18 mouse cellular contexts compared by ENCODE assay signal in genomic region chr6:146611385-146611784, GRCm38 (mm10). TPM values are rescaled to one million over a fixed set of nuclear protein-coding genes. Genes with fewer than 3 reads are reported as not detected.
DNase-seq lines count a peak whose midpoint lies in the region; ATAC-seq and TF ChIP-seq lines count a peak whose summit lies in the region.
"Had no signal": no experiment of that assay in that cellular context is flagged by ENCODE, and none has a peak within 500 bp of the region (broad histone marks: within the 10 kb centered on the region; RNA-seq: fewer than 3 reads in every experiment).

No protein-coding gene starts in this region.

- H3K36me3 ChIP-seq in stomach, embryonic 14.5 days (ENCODE audit: control insufficient read depth, insufficient read depth, low read length): peaks cover 14% of the 10 kb centered on the region
- H3K36me3 ChIP-seq in stomach, postnatal 0 days (ENCODE audit: control insufficient read depth, insufficient read depth, low read length): peaks cover 8% of the 10 kb centered on the region
- peaks cover 93% of the 10 kb centered on the region for H3K36me3 ChIP-seq in erythroblast, embryonic 14.5 days (ENCODE audit: control insufficient read depth)
- peaks cover 83% of the 10 kb centered on the region for H3K36me3 ChIP-seq in liver, embryonic 15.5 days (replicated peaks)
- H3K36me3 ChIP-seq in midbrain, embryonic 11.5 days (ENCODE audit: control insufficient read depth, insufficient read depth, low read length): peaks cover 5% of the 10 kb centered on the region; the same call in 1 of the 2 replicates

- 89% methylated on average over 6 of the region's 6 CpGs for WGBS in stomach, embryonic 14.5 days
- WGBS in stomach, postnatal 0 days: 88% methylated on average over 6 of the region's 6 CpGs
- 18% methylated on average over 6 of the region's 6 CpGs for WGBS in liver, embryonic 15.5 days (ENCODE audit: insufficient replicate concordance)
- WGBS in midbrain, embryonic 11.5 days: 88% methylated on average over 6 of the region's 6 CpGs

- no peaks in the 10 kb centered on the region for H3K27me3 ChIP-seq in stomach, embryonic 14.5 days (ENCODE audit: control insufficient read depth, insufficient read depth, low read length)
- no peaks in the 10 kb centered on the region for H3K27me3 ChIP-seq in stomach, postnatal 0 days (ENCODE audit: control insufficient read depth, insufficient read depth, low read length)
- H3K27me3 ChIP-seq in erythroblast, embryonic 14.5 days (ENCODE audit: control insufficient read depth): no peaks in the 10 kb centered on the region
- H3K27me3 ChIP-seq in liver, embryonic 15.5 days: no peaks in the 10 kb centered on the region
- H3K27me3 ChIP-seq in midbrain, embryonic 11.5 days (ENCODE audit: control insufficient read depth, insufficient read depth, low read length): no peaks in the 10 kb centered on the region
- H3K27me3 ChIP-seq: embryonic facial prominence, embryonic 15.5 days; limb, embryonic 12.5 days; megakaryocyte, embryonic 14.5 days had no signal

- no peak for TF ChIP-seq EP300 in stomach, postnatal 0 days (optimal IDR thresholded peaks at IDR 0.05)

- no peak overlapping the region for H3K9ac ChIP-seq in stomach, embryonic 14.5 days (replicated peaks; ENCODE audit: low read depth, low read length)
- no peak overlapping the region for H3K9ac ChIP-seq in stomach, postnatal 0 days (ENCODE audit: low read length)
- peak overlapping the region; percentile 49; the same call in 1 of the 2 replicates for H3K9ac ChIP-seq in liver, embryonic 15.5 days
- H3K9ac ChIP-seq in midbrain, embryonic 11.5 days (ENCODE audit: low read length): no peak overlapping the region
- H3K9ac ChIP-seq: embryonic facial prominence, embryonic 15.5 days; limb, embryonic 12.5 days had no signal

- H3K4me1 ChIP-seq in stomach, embryonic 14.5 days (ENCODE audit: control insufficient read depth, insufficient read depth, low read length): no peaks in the 10 kb centered on the region
- no peaks in the 10 kb centered on the region for H3K4me1 ChIP-seq in stomach, postnatal 0 days (replicated peaks; ENCODE audit: control insufficient read depth, insufficient read depth)
- H3K4me1 ChIP-seq in erythroblast, embryonic 14.5 days (ENCODE audit: control insufficient read depth): peaks cover 47% of the 10 kb centered on the region
- H3K4me1 ChIP-seq in liver, embryonic 15.5 days (replicated peaks): peaks cover 63% of the 10 kb centered on the region
- no peaks in the 10 kb centered on the region for H3K4me1 ChIP-seq in midbrain, embryonic 11.5 days (ENCODE audit: control insufficient read depth, insufficient read depth, low read length)
- H3K4me1 ChIP-seq: embryonic facial prominence, embryonic 15.5 days; hindbrain, embryonic 10.5 days; limb, embryonic 12.5 days had no signal

- peak; percentile 75; the same call in 1 of the 2 replicates for ATAC-seq in stomach, embryonic 14.5 days (ENCODE audit: insufficient number of reproducible peaks, insufficient read depth, low FRiP score, low read depth)
- ATAC-seq in stomach, postnatal 0 days (ENCODE audit: low FRiP score, low TSS enrichment): no peak
- peak; percentile 90 for ATAC-seq in liver, embryonic 15.5 days (ENCODE audit: insufficient read depth)
- ATAC-seq in midbrain, embryonic 11.5 days (ENCODE audit: low FRiP score): no peak
- ATAC-seq: forebrain, embryonic 14.5 days; inflammation-experienced regulatory T-cells, adult 6 months had no signal

- no peak for DNase-seq in stomach, postnatal 0 days (ENCODE audit: low spot score)
- DNase-seq in midbrain, embryonic 11.5 days (ENCODE audit: low spot score, missing footprints): no peak
- DNase-seq in embryo, embryonic 10 days (ENCODE audit: low spot score): no peak
- DNase-seq in embryo, embryonic 9.5 days (ENCODE audit: extremely low spot score): no peak
- DNase-seq: cerebellum, adult 2 months; right cerebral cortex, adult 18-20 months; thymus, postnatal 14 days had no signal

- H3K27ac ChIP-seq in stomach, embryonic 14.5 days (ENCODE audit: low read length): no peak overlapping the region
- H3K27ac ChIP-seq in stomach, postnatal 0 days (replicated peaks): no peak overlapping the region
- H3K27ac ChIP-seq in liver, embryonic 15.5 days (replicated peaks): peak overlapping the region; percentile 98
- H3K27ac ChIP-seq in midbrain, embryonic 11.5 days (ENCODE audit: low read depth, low read length): no peak overlapping the region
- H3K27ac ChIP-seq: embryonic facial prominence, embryonic 15.5 days; hindbrain, embryonic 10.5 days; kidney, postnatal 0 days; left cerebral cortex, adult 2 months; limb, embryonic 12.5 days had no signal

- no peak overlapping the region for H3K4me2 ChIP-seq in stomach, embryonic 14.5 days (replicated peaks; ENCODE audit: low read depth, low read length)
- H3K4me2 ChIP-seq in stomach, postnatal 0 days (replicated peaks; ENCODE audit: low read depth): no peak overlapping the region
- H3K4me2 ChIP-seq in liver, embryonic 15.5 days: peak overlapping the region; percentile 65
- H3K4me2 ChIP-seq in midbrain, embryonic 11.5 days: no peak overlapping the region
- H3K4me2 ChIP-seq: embryonic facial prominence, embryonic 15.5 days; limb, embryonic 12.5 days had no signal

- H3K4me3 ChIP-seq in stomach, embryonic 14.5 days (ENCODE audit: low read depth, low read length): no peak overlapping the region
- no peak overlapping the region for H3K4me3 ChIP-seq in stomach, postnatal 0 days (ENCODE audit: low read depth, low read length)
- peak overlapping the region; percentile 7 for H3K4me3 ChIP-seq in erythroblast, embryonic 14.5 days (replicated peaks)
- peak overlapping the region; percentile 22 for H3K4me3 ChIP-seq in liver, embryonic 15.5 days (replicated peaks)
- H3K4me3 ChIP-seq in midbrain, embryonic 11.5 days (ENCODE audit: low read depth, low read length): no peak overlapping the region
- H3K4me3 ChIP-seq: embryonic facial prominence, embryonic 15.5 days; hindbrain, embryonic 10.5 days; left cerebral cortex, adult 2 months; limb, embryonic 12.5 days; megakaryocyte, embryonic 14.5 days had no signal

- no peaks in the 10 kb centered on the region for H3K9me3 ChIP-seq in stomach, embryonic 14.5 days (ENCODE audit: control insufficient read depth, low read depth, low read length)
- H3K9me3 ChIP-seq in stomach, postnatal 0 days (ENCODE audit: control insufficient read depth, low read length): no peaks in the 10 kb centered on the region
- H3K9me3 ChIP-seq in erythroblast, embryonic 14.5 days (ENCODE audit: control insufficient read depth, low read length): no peaks in the 10 kb centered on the region
- no peaks in the 10 kb centered on the region for H3K9me3 ChIP-seq in liver, embryonic 15.5 days (replicated peaks)
- H3K9me3 ChIP-seq in midbrain, embryonic 11.5 days (ENCODE audit: control insufficient read depth, low read length): no peaks in the 10 kb centered on the region
- H3K9me3 ChIP-seq: embryonic facial prominence, embryonic 15.5 days; hindbrain, embryonic 10.5 days; limb, embryonic 12.5 days; megakaryocyte, embryonic 14.5 days had no signal

- TF ChIP-seq CTCF in stomach, postnatal 0 days (IDR thresholded peaks at IDR 0.05; ENCODE audit: low read depth): no peak

RNA-seq across cellular contexts. Expression of gene Med21, which starts 31.0 kb away (rescaled TPM):
- polyA plus RNA-seq in stomach, embryonic 14.5 days (2014; fragmentation: Nextera tagmentation; extraction: Ambion mirVana): 137 and 146 TPM in 2 replicates
- polyA plus RNA-seq in stomach, postnatal 0 days (2015; fragmentation: Nextera tagmentation; extraction: Ambion mirVana): 106 and 107 TPM in 2 replicates
- 0.14 and 0.41 TPM in 2 replicates for polyA plus RNA-seq in erythroblast, embryonic 14.5 days (2012)
- polyA plus RNA-seq in liver, embryonic 15.5 days (2015; fragmentation: Nextera tagmentation; extraction: Ambion mirVana): 57.6 and 59.1 TPM in 2 replicates
- polyA plus RNA-seq in midbrain, embryonic 11.5 days (2014; fragmentation: Nextera tagmentation; extraction: Ambion mirVana): 125 and 135 TPM in 2 replicates

RNA-seq across cellular contexts. Expression of gene Tm7sf3, which starts 31.2 kb away (rescaled TPM):
- polyA plus RNA-seq in stomach, embryonic 14.5 days (2014; fragmentation: Nextera tagmentation; extraction: Ambion mirVana): 31.7 and 34.2 TPM in 2 replicates
- 21.9 and 24.5 TPM in 2 replicates for polyA plus RNA-seq in stomach, postnatal 0 days (2015; fragmentation: Nextera tagmentation; extraction: Ambion mirVana)
- polyA plus RNA-seq in erythroblast, embryonic 14.5 days (2012): 0.41 and 0.97 TPM in 2 replicates
- polyA plus RNA-seq in liver, embryonic 15.5 days (2015; fragmentation: Nextera tagmentation; extraction: Ambion mirVana): 24.3 and 25.2 TPM in 2 replicates
- 26.2 and 28.9 TPM in 2 replicates for polyA plus RNA-seq in midbrain, embryonic 11.5 days (2014; fragmentation: Nextera tagmentation; extraction: Ambion mirVana)

RNA-seq across cellular contexts. Expression of gene Ints13, which starts 33.8 kb away (rescaled TPM):
- polyA plus RNA-seq in stomach, embryonic 14.5 days (2014; fragmentation: Nextera tagmentation; extraction: Ambion mirVana): 58.0 and 58.6 TPM in 2 replicates
- polyA plus RNA-seq in stomach, postnatal 0 days (2015; fragmentation: Nextera tagmentation; extraction: Ambion mirVana): 25.2 and 25.8 TPM in 2 replicates
- 3.6 and 4.0 TPM in 2 replicates for polyA plus RNA-seq in erythroblast, embryonic 14.5 days (2012)
- 29.4 and 30.3 TPM in 2 replicates for polyA plus RNA-seq in liver, embryonic 15.5 days (2015; fragmentation: Nextera tagmentation; extraction: Ambion mirVana)
- 101 TPM in 2 replicates for polyA plus RNA-seq in midbrain, embryonic 11.5 days (2014; fragmentation: Nextera tagmentation; extraction: Ambion mirVana)

RNA-seq across cellular contexts. Expression of gene Fgfr1op2, which starts 34.4 kb away (rescaled TPM):
- 102 and 105 TPM in 2 replicates for polyA plus RNA-seq in stomach, embryonic 14.5 days (2014; fragmentation: Nextera tagmentation; extraction: Ambion mirVana)
- 73.8 and 80.3 TPM in 2 replicates for polyA plus RNA-seq in stomach, postnatal 0 days (2015; fragmentation: Nextera tagmentation; extraction: Ambion mirVana)
- polyA plus RNA-seq in erythroblast, embryonic 14.5 days (2012): 10.3 and 11.5 TPM in 2 replicates
- polyA plus RNA-seq in liver, embryonic 15.5 days (2015; fragmentation: Nextera tagmentation; extraction: Ambion mirVana): 81.0 and 83.4 TPM in 2 replicates
- 77.1 and 78.9 TPM in 2 replicates for polyA plus RNA-seq in midbrain, embryonic 11.5 days (2014; fragmentation: Nextera tagmentation; extraction: Ambion mirVana)

Comparison
In these comparisons a context has a peak if more than half of its experiments do, and no peak if none do; other contexts are left out.
1. ATAC-seq: peak in stomach, embryonic 14.5 days (single experiment) and liver, embryonic 15.5 days (single experiment); none in stomach, postnatal 0 days (single experiment) and midbrain, embryonic 11.5 days (single experiment).
2. H3K4me3 ChIP-seq: peak in erythroblast, embryonic 14.5 days (single experiment) and liver, embryonic 15.5 days (single experiment); none in stomach, embryonic 14.5 days (single experiment), stomach, postnatal 0 days (single experiment) and midbrain, embryonic 11.5 days (single experiment).
3. RNA of gene Med21, which starts 31.0 kb away (polyA plus RNA-seq): 137 to 146 TPM in stomach, embryonic 14.5 days, 125 to 135 TPM in midbrain, embryonic 11.5 days, 106 to 107 TPM in stomach, postnatal 0 days and 57.6 to 59.1 TPM in liver, embryonic 15.5 days; 0.14 to 0.41 TPM in erythroblast, embryonic 14.5 days; every median in the first group is over 10 times any median in the second.
4. RNA of gene Tm7sf3, which starts 31.2 kb away (polyA plus RNA-seq): 31.7 to 34.2 TPM in stomach, embryonic 14.5 days, 26.2 to 28.9 TPM in midbrain, embryonic 11.5 days, 24.3 to 25.2 TPM in liver, embryonic 15.5 days and 21.9 to 24.5 TPM in stomach, postnatal 0 days; 0.41 to 0.97 TPM in erythroblast, embryonic 14.5 days; every median in the first group is over 10 times any median in the second.